Mouse (Mus musculus): ENCODE results near the gene Ppm1j.

DNA sequence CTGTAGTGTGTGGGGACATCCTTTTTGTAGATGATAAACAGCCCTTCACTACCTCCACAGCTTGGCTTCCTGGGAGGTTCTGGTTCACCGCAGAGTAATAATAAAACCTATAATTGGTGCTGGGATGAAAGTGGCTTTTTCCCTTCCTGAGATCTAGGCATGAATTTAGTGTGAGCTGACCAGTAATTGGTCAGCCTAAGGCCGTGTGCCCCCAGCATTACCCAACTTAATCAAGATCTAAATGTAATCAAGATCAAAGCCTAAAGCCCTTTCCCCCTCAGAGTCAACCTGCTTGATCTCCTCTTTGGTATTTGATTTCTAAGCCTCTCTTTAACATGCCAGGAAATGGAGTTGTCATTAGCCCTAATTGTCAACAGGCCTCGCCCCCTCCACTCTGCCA is 47.9 kb upstream of the Ppm1j start:
- TF ChIP-seq GATA1 (IDR thresholded peaks at IDR 0.05; ENCODE audit: borderline replicate concordance, low read length) = no peak
- TF ChIP-seq FLI1 (IDR thresholded peaks at IDR 0.05; ENCODE audit: low read length) = no peak

Data from megakaryocyte, embryonic 14.5 days (primary cell).